Mouse (Mus musculus): ENCODE measurements around the gene Rras. TPM values are rescaled to one million over a fixed set of nuclear protein-coding genes. Genes with fewer than 3 reads are reported as not detected.

The Rras gene
- total RNA-seq, 2 experiments from 2014 or later, result 12.4 to 13.1 TPM

DNA sequence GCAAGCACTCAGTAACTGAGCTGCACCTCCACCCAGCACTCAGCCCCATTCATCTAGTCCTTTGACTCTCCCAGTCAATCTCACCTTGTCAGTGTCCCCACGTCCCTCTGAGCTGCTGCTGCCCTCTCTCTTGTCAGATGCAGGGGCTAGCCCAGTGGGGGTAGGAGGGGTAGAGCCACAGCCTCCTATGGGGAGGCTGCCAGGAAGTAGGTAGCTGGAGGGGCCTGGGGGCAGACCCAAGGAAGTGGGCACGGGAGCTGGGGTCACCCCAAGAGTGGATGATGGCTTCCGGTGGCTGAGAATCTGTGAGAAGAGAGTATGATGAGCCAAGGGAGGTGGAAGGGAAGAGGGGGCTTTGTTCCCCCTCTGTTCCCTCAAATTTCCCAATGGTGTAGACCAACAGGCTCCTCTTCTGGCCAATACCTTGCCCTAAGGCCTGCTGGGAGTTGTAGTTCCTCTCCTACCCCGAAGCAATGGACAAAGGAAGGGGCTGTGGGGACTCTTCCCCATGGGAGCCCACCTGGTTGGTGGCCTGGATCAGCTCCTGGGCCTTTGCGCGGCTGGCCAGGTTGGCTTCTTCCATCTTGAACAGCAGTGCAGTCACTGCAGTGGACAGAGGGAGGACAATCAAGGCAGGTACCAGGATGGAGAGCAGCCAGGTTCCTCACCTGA lies 12.3 kb upstream of the Rras start:
- Histone ChIP-seq H3K27ac (no peak overlapping the region), H3K4me3 (no peak overlapping the region)
- no peak for TF ChIP-seq CTCF (conservative IDR thresholded peaks at IDR 0.05)
- DNase-seq (ENCODE audit: low spot score in 2 of 2), result no peak

DNA sequence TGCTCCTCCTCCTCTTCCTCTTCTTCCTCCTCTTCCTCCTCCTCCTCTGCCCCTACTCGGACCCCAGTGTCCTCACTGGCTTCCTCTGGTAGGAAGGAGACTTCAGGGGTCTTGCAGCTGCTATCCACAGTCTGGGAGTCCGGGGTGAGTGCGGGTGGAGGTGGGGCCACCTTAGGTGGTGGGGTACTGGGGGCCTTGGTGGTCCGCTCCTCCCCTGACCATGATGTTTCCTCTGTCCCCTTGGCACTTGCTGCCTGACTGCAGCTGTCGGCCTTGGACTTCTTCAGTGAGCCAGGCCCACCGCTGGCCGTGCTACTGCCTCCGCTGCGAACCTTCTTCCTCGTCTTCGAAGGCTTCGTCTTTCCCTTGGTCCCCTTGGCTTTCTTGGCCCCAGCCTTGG lies 11.3 kb upstream of the Rras start:
- Histone ChIP-seq H3K4me3 (no peak overlapping the region), H3K27ac (no peak overlapping the region)
- TF ChIP-seq CTCF (conservative IDR thresholded peaks at IDR 0.05), result no peak
- DNase-seq (ENCODE audit: low spot score in 2 of 2), result no peak

GRCm38 (mm10) chr7:45007141-45007540 lies 10.6 kb upstream of the Rras start:
- TF ChIP-seq CTCF (conservative IDR thresholded peaks at IDR 0.05), result no peak
- H3K4me3 ChIP-seq, result no peak overlapping the region
- DNase-seq (ENCODE audit: low spot score in 2 of 2), result no peak
- H3K27ac ChIP-seq, result no peak overlapping the region

DNA sequence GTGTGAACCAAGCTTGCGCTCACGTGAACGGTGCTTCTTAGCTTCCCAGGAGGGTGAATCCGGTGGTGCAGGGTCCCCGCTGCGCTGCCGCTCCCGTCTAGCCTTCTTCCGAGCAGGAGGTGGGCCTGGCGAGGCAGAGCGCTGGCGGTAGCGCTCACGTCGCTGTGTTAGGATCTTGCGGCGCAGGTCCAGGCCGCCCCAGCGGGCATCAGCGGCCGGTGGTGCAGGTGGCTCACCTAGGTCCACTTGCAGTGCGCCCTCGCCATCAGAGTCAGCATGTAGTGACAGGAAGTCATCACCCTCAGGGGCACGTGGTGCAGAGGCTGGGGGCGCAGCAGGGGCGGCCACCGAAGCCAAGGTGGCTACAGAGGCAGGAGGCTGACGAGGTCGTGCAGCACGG lies 9.9 kb upstream of the Rras start:
- DNase-seq (ENCODE audit: low spot score in 2 of 2), result no peak
- no peak for TF ChIP-seq CTCF (conservative IDR thresholded peaks at IDR 0.05)
- no peak overlapping the region for H3K27ac ChIP-seq
- H3K4me3 ChIP-seq, result no peak overlapping the region

GRCm38 (mm10) chr7:45008411-45008810 lies 9.3 kb upstream of the Rras start:
- no peak for DNase-seq (ENCODE audit: low spot score in 2 of 2)
- no peak for TF ChIP-seq CTCF (conservative IDR thresholded peaks at IDR 0.05)
- H3K4me3 ChIP-seq, result no peak overlapping the region
- no peak overlapping the region for H3K27ac ChIP-seq

DNA sequence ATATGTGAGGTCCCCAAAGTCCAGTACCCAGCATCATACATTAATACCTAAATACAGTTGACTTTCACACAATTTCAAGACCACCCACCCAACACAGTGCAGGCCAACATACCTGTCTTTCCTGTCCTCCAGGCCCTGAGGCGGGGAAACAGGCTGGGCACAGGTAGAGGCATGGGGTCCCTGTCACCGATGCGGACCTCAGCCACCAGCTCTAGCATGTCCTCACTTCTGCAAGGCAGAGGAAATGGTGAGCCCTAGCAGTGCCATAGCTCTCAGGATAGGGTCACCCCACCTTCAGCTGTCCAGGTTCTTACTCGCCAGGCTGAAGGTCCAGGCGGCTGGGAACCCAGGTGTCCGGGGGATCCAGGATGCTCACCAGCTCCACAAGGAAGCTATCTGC lies 5.8 kb upstream of the Rras start:
- DNase-seq (ENCODE audit: low spot score in 2 of 2), result no peak
- Histone ChIP-seq H3K4me3 (no peak overlapping the region), H3K27ac (no peak overlapping the region)
- TF ChIP-seq CTCF (conservative IDR thresholded peaks at IDR 0.05), result no peak

GRCm38 (mm10) chr7:45012824-45013223 lies 4.9 kb upstream of the Rras start:
- no peak for DNase-seq (ENCODE audit: low spot score in 2 of 2)
- TF ChIP-seq CTCF (conservative IDR thresholded peaks at IDR 0.05), result no peak
- Histone ChIP-seq H3K4me3 (no peak overlapping the region), H3K27ac (no peak overlapping the region)

- DNase-seq (ENCODE audit: low spot score in 2 of 2), result no peak
- Histone ChIP-seq H3K27ac (no peak overlapping the region), H3K4me3 (no peak overlapping the region)
- TF ChIP-seq CTCF (conservative IDR thresholded peaks at IDR 0.05), result no peak
Measured at GRCm38 (mm10) chr7:45013366-45014095, 4.2 kb upstream of the Rras start.

GRCm38 (mm10) chr7:45014096-45014451 lies 3.7 kb upstream of the Rras start:
- no peak for TF ChIP-seq CTCF (conservative IDR thresholded peaks at IDR 0.05)
- DNase-seq (ENCODE audit: low spot score in 2 of 2), result no peak
- Histone ChIP-seq H3K27ac (no peak overlapping the region), H3K4me3 (no peak overlapping the region)

- H3K27ac ChIP-seq, result peak overlapping the region; percentile 93
- DNase-seq (ENCODE audit: low spot score in 2 of 2), result no peak
- TF ChIP-seq CTCF (conservative IDR thresholded peaks at IDR 0.05), result no peak
Measured at GRCm38 (mm10) chr7:45015344-45015956, 2.3 kb upstream of the Rras start.

DNA sequence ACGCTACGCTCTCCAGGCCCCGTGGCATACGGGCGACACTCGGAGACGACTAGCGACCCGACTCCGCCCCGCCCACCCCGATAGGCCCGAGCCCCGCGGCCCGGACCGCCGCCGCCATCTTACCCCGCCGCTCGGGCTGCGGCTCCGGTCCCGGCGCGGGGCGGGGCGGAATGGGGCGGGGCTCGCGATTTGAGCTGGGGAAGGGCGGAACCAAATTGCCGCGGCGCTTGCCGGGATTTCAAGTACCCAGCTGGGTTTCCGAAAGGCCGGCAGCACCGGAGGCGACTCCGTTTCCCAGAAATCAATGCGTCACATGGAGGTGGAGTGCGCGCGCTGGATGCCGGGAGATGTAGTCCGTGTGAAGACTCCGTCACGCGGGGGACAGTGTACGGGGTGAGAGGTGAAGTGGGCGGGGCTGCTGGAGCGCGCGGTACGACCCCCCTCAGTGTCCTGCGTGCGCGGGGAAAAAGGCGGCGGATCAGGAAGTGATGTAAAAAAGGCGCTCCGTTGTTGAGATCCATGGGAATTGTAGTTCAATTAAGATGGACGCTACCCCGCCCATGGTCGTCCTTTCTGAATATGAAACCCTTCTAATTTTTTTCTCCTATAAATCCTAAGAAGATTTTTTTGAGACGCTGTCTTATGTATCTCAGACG lies 1.7 kb upstream of the Rras start, which contains the start of gene Scaf1:
Gene Scaf1, minus strand, starts transcription at position 407 of the 656 bp plus-strand sequence.
- TF ChIP-seq CTCF (conservative IDR thresholded peaks at IDR 0.05), result no peak
- DNase-seq (ENCODE audit: low spot score in 2 of 2), result peak; percentile 99 to 100
- H3K4me3 ChIP-seq, result peak within 1 kb of the TSS; percentile 90
- H3K27ac ChIP-seq, result peak within 1 kb of the TSS; percentile 93

More at GRCm38 (mm10) chr7:45015344-45015956, 2.3 kb upstream of the Rras start:
- peak overlapping the region; percentile 90 for H3K4me3 ChIP-seq

DNA sequence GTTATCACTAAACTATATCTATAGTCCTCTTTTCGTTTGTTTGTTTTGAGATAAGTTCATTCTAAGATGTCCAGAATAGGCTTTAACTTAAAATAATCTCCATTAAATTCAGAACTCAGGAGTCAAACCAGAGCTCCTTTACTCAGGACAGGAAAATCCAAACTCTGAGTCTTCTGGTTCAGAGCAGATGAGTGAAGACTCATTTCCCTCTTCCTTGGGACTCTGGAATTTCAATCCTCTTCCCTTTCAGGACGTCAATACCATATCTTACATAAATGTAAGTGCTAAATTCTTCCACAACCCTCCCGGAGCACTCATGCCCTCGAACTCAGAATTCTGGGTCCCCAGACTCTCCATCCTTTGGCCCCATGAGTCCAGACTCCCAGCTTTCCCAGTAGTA lies 1.0 kb upstream of the Rras start:
- no peak for TF ChIP-seq CTCF (conservative IDR thresholded peaks at IDR 0.05)
- Histone ChIP-seq H3K27ac (peak overlapping the region; percentile 90), H3K4me3 (peak overlapping the region; percentile 90)
- DNase-seq (ENCODE audit: low spot score in 2 of 2), result no peak

- Histone ChIP-seq H3K27ac (peak overlapping the region; percentile 90), H3K4me3 (peak overlapping the region; percentile 90; the same call in 1 of the 2 replicates)
- no peak for TF ChIP-seq CTCF (conservative IDR thresholded peaks at IDR 0.05)
- no peak for DNase-seq (ENCODE audit: low spot score in 2 of 2)
Measured at GRCm38 (mm10) chr7:45019031-45019571, 1.3 kb downstream of the Rras start.

All from layer of hippocampus, adult 2 months (tissue).